Mouse (Mus musculus): ENCODE data around the gene Gm42906.

Gm42906 gene

DNA sequence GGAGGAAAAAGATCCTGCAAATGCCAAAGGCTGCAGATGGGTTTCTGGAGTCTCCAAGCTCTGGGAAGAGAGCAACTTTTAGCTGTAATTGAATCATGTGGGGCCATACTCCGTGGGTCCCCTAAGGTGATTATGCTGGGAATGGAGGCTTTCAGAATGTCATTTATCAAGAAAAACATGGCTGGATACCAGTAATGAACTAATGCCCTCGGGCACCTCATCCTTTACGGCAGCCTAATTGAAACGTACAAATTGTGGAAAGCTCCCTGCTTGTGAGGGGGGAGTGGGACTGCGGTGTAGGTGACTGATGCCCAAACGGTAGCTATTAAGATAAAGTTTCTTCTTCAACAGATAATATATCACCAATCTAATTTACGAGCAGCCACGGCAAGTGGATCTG, 278.5 kb downstream of the Gm42906 start:
- no peak for DNase-seq (ENCODE audit: low spot score in 2 of 2)

DNA sequence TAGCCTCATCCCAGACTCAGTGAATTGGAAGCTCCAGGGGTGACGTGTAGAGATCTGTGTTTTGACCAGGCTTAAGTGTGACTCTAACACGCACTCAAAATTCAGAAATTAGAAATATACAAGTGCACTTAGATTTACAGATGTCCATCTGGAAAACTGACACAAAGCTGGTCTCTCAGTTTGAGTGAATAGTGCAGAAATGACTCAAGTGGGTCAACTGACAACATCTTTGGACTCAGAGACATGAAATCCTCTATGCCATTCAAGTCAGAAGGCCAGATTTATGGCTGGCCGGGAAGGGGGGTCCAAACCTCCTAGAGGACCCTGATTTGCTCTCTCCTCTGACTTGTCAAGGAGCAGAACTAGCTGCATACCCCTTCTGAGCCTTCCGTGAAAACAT, 279.9 kb downstream of the Gm42906 start:
- no peak for DNase-seq (ENCODE audit: low spot score in 2 of 2)

DNA sequence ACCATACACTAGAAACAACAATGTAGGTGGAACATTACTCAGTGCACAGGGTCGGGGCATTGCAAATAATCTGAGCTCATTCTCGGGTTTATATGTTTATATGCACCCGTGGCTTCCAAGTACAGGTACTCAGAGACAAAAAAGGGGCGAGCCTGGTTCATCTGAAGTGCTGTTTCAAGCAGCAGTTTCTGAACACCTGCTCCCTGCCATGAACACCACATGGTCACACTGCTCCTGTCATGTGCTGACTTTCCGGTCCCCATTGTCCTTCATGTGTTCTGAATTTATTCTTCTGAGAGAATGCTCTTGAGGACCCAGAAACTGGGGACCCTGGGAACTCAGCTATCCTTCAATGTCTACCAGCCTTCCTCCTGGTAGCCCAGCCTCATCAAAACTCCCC, 282.2 kb downstream of the Gm42906 start:
- DNase-seq (ENCODE audit: low spot score in 2 of 2) = no peak

DNA sequence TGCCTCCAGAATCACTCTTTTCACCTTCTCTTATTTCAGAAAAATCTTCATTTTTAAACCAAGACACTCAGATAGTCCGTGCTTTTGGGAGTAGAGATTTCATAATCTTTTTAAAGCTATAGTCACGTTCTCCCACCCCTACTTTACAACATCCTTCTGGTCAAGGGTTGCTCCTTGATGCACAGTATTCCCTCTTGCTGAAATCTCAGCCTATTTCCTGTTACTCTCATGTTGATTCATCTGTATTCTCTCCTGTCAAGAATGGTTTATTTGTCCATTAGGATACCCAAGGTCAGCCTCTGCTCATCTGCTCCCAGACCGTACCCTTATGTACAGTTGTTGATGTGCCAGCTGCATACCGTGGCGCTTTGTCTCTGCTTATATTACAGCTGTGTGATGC, 284.0 kb downstream of the Gm42906 start:
- DNase-seq (ENCODE audit: low spot score in 2 of 2) = no peak

DNA sequence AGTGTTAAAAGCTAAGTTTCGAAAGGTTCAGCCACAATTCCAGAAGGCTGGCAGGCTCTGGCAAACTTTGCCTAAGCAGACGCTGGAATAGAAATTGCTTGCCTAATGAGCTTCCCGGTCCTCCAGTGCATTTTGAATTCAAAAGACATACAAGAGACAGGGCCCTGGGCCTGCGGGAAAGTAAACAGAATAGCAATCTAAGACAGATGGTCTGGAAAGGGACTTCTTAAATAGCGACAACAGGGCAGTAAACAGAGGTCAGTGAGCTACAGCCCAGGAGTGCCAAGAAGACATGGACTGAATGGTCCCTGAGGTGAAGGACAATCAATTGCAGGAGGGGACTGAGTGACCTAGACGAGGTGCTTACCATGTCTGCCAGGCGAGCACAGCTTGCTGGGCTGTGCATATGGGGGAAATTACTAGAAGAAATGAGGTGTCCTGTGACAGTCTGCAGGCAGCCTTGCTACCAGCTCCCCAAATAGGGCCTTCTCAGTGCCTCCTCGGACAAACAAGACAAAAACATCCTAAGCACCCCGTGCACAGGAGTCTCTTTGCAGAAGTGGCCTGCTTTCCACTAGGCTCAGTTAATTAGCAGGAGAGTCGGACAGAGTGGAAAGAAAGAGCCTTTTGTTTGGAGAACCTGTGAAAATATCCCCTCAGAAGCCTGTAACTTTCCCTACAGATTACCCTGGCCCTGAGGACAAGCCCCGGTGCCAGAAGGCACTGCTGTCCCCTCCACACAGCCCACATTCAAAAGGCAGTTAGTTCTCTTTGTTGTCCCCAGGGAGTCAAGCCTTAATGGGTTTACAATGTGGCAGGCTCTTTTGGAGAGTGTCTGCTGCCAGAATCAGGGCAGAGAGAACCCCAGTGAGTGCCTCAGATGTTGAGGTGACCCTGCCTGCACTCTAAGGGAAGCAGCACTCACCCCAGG, 285.0 kb downstream of the Gm42906 start:
- no peak for DNase-seq (ENCODE audit: low spot score in 2 of 2)

DNA sequence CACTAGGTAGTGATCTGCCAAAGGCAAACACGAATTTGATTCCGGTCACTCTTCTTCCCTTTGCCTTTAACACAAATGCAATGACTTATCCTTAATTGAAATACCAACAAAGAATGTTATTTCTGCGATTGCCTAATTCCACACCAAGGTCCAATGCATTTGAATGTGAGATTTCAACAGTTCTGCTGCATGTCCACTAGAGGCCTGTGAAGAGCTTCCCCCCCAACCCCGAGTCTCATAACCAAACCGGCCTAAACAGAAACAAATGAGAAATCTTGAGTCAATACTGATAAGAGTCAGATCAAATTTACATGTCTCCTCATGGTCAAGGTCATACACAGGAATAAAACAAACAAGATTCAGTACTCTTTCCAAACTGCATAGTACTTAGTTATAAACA, 285.7 kb downstream of the Gm42906 start:
- DNase-seq (ENCODE audit: low spot score in 2 of 2) = no peak

DNA sequence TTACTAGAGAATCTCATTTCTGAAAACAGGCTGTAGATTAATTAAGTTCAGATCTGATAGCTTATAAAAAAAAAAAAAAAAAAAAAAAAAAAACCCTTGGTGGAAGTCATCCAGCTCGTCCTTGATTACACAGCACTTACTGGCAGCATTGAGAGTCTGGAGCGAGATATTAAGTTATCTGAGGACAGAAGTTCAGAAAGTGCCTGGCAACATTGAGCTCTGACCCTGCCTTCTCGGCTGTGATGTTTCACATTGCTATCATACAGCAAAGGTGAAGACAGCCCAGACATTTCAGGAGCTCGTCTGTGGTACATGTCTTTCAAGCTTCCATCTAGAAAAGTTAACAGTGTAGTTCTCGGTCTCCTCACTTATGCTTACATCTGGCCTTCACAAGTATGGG, 290.1 kb downstream of the Gm42906 start:
- no peak for DNase-seq (ENCODE audit: low spot score in 2 of 2)

DNA sequence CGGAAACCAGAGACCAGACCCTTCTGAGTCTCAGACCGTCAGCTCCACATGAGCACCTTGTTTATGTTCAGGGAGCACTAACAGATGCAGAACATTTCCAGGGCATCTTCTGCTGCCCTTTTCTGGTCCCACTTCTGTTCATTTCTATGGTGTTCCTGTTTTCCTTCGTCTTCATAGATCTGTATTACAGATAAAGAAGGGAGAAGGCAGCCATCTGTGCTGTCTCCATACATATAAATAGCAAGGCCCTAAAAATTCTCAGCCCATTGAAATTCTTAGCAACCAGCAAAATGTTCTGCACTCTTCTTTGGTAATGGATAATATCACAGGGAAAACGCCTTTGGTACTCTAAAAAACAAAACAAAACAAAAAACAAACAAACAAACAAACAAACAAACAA, 290.7 kb downstream of the Gm42906 start:
- no peak for DNase-seq (ENCODE audit: low spot score in 2 of 2)

DNA sequence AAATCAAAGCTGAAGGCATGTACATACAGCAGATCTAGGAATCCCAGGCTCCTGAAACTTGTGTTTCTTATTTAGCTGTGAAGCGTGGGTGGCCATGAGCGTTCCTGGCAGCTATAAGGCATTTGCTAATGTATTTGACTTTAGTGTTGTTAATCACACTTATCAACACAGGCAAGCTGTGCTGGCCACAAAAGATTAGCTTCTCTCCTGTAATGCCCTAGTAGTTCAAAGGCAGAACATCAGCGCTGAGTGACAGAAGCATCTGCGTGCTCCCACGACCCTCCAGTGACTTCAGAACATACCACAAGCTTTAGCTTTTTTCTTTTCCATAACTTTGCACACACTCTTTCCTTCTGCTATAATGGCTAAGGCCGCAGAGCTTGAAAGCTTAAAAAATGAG, 292.0 kb downstream of the Gm42906 start:
- no peak for DNase-seq (ENCODE audit: low spot score in 2 of 2)

DNA sequence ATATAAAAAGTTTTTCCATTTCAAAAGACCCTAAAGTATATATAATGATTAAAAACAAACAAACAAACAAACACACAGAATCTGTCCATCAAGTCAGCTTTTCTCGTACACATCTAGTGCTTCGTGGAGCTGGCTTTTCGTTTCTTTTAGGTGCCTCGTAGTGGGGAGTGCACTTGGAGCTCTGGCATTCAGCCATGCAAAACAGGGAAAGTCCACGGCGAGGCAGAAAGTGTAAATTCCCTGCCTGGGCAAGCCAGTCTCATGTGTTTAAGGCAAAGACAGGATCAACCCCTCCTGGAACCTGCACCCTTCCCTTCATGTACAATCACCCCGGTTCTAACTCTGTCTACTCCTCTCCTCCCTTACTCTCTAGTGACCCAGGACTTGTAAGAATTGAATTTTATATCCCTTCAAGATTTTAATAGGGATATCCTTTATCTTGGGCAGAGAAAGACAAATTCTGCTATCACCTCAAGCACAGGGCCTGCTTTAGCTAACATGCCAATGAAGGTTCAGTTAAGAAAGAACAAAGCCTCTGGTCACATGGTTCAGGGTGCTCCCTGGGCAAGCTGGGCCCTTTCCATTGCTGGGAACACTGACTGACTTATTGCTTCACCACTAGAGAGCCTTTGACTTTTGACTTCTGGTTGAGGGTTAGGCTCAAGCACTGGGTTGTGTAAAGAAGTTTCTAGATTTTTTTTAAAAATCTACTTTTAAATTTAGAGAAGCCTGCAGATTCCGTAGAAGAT, 292.7 kb downstream of the Gm42906 start:
- DNase-seq (ENCODE audit: low spot score in 2 of 2) = no peak

DNA sequence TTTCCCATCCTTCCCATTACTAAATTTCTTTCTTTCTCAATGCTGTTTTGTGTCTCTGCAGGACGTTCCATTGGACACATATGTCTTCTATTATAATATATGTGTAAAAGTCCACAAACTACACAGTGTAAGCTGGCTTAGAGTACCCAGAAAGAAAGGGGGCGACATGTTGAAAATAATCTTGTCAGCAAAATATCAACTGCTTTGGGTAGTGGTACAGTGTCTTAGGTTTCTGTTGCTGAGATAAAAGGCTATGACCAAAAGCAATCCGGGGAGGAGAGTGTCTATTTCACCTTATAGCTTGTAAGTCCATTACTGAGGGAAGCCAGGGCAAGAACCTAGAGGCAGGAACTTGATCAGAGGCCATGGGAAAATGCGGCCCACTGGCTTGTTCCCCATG, 293.8 kb downstream of the Gm42906 start:
- DNase-seq (ENCODE audit: low spot score in 2 of 2) = no peak

DNA sequence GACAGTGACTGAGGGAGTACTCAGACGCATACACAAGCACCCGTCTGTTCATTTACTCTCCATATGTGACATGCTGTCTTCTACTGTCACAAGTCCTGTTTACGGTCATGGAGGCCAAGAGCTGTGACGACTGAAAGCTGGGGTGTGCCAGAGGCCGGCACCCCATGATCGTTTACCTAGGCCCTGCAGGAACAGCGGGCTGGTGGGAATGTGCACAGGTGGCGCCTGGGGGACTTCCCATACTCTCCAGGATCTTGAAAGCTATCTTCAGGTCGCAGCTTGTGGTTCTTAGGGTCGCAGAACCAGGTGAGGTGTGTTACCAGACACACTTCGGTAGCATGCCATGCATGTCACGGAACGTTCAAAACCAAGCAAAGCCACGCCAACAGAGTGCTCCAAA, 294.2 kb downstream of the Gm42906 start:
- no peak for DNase-seq (ENCODE audit: low spot score in 2 of 2)

DNA sequence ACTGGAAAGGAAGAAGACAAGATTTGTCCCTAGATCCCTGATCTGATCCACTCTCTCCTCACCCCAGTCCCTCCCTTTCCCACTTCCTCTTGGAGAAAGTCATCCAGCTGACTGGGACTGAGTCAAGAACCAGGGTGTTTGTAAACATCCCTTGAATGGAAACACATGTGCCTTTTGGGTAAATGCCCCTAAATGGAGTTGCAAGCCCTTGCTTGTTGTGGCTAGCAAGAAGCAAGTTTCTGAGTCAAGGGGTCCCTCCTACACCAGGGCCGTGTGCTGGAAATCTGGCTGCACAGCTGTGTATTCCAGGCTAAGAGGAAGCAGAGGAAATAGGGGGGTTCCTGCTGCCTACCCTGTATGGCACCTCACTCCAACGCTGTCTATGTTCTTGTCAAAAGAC, 298.2 kb downstream of the Gm42906 start:
- no peak for DNase-seq (ENCODE audit: low spot score in 2 of 2)

DNA sequence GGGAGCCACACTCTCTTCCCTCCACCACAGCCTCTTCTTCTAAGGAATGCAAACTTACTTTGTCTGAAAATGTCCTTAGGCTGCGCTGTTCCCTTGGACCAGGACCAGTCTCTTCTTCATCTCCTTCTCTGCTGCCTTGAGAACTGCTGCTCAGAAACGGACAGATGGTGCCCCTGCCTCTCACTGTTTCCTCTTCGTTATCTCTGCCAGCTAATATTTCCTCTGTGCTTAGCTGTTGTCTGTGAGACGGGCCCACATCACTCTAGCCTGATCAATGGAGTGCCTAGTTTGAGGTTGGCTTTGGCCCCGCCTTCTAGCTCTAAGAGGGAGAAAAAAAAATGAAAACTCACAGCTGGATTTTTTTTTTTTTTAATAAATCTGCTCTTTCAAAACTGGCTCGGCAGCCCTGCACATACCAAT, 300.7 kb downstream of the Gm42906 start:
- DNase-seq (ENCODE audit: low spot score in 2 of 2) = no peak

DNA sequence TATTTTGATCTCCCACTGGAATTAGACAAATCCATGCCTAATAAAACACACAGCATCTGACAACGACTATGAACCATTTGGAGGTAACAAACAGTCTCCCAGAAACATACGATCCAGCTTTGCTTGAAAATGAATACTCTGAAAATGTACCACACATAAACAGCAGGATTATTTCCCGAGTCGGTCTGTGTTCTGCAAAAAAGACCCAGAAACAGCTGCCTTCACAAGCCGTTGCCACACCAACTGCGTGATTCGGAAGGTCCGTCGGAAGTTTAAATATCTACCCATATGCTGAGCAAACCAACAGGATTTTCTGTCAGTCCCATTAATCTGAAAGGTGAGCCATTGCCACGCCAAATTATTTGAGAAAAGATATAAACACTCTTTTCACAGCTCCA, 301.4 kb downstream of the Gm42906 start:
- DNase-seq (ENCODE audit: low spot score in 2 of 2) = no peak

DNA sequence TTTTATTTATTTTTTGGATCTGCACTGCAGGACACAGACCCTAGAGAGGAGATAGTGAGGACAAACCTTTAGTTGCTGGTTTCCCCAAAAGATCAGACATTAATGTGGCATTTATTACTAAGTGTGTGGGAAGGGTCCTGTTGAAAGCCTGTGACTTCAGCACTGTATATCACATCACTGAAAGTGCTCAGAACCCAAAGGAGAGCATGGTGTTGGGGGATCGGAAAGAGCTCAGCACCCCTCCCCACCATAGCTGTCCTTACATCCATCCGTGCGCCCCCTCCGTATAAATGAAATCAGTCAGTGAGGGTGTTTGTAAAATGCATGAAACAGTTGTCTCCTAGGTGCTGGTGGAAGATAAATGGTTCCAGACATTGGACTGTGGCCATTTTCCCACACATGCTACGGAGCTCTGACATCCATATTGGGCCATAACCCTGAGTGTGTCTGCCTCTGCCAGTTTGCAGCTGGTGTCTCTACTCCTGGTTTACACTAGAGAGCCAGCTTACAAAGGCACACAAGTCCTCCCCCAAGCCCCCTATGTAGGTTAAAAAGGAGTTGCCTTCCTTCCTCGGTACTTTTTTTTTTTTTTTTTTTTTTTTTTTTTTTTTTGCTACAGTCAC, 301.9 kb downstream of the Gm42906 start:
- no peak for DNase-seq (ENCODE audit: low spot score in 2 of 2)

DNA sequence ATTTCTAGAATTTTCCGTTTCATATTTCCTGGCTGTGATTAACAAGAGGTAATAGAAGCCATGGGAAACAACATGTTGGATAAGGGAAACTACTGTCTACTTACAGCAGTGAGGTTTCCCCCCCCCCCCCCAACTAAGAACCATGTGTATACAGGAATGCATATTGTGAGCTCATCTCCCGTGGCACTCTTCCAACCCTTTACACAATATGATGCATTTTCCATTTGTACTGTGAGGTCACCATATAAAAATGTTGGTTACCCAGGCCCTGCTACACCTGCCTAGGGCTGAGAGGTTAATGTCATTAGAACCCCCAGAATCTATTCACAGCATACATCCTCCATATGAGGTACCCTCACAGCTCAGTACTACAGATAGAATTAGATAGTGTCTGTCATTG, 310.1 kb downstream of the Gm42906 start:
- DNase-seq (ENCODE audit: low spot score in 2 of 2) = no peak

DNA sequence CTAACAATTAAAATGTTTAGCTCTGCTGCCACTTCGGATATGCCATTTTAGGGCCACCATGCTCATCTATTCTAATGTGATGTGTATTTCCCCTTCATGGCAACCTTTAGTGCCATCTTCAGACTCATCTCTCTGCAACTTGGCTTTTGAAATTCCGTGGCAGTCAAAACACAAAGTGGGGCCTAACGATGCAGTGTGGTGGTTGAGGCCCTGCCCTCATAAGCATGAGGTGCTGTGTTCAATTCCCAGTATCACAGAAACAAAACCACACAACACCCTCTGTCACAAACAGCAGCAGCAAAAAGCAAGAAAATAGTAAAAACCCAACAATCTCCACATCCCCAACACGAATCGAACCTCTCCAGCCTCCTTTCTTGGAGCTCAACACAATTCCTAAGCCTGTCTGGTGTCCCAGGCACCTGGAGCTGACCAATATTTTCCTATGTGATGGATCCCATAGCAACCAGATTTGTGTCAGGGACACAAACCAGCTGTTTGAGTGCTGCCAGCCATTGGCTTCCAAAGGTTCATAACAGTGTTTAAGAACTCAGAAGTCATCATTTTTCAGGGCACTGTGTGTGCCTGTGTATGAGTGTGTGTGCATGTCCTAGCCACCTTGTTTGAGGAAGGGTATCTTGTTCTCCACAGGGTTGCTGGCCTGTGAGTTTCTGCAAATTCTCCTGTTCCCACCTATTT, 311.6 kb downstream of the Gm42906 start:
- DNase-seq (ENCODE audit: low spot score in 2 of 2) = no peak

DNA sequence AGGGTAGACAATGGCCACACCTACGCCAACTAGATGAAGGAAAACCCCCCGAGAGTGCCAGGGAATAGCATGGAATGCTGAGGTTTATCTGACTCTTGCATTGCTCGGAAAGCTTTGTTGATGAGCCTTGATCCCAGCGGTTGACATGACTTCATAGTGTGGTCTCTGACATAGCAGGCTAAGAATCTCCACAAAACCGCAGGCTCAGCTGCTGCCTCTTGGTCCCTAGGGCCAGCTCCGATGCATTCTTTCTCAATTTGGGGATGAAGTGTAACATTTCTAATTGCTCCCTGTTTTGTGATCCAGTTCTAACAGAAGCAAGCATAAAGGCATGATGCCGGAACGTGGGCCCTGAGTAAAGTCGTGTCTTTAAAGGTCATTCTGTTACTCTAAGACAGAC, 315.2 kb downstream of the Gm42906 start:
- no peak for DNase-seq (ENCODE audit: low spot score in 2 of 2)

DNA sequence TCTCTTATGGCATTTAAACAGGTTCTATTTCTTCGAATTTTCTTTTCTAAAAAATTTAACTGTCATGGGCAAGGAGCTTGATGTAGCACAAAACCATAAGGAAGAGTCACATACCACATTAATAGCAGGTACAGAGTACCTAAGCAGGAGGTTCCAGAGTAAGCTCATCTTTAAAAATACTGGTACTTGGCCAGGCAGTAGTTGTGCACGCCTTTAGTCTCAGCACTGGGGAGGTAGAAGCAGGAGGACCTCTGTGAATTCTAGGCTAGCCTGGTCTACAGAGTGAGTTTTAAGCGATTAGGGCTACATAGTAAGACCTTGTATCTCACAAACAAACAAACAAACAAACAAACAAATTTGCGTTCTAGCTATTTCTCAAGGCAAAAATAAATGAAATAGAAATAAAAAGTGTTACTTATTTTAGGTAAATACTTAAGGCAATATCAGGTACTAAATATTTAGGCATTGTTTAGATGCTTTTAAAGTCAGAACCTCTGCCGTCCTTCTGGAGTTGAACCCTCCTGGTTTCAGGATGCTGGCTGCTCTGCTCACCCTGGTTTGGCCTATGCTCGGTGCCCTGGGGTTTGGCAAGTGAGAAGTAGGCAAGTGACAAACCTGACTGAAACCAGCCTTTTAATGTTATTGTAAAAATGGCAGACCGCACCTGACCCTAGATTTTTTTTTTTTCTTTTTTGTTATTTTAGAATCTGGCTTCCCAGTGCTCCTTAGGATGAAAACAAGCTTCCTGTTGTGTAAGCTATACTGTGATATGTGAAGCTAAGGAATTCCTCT, 316.7 kb downstream of the Gm42906 start:
- no peak for DNase-seq (ENCODE audit: low spot score in 2 of 2)

DNA sequence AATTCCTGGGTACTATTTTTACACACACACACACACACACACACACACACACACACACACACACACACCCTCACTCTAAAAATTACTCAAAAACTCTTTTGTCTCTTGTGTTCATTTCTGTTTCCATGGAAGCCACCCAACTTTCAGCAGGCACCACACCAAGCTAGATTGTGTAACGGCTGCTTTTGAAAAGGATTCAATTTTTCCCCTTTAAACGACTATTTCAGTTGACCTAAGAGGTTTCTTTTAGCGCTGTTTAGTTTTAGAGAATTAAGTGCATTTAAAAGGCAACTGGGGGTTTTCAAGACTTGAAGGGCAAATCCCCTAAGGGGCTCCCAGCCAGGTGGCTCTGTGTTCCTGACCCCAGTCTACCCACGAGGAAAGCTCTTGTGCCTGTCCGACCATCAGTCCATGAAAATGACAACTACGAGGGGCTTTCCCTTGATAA, 317.5 kb downstream of the Gm42906 start:
- peak in 1 of 2 experiments; percentile 27 for DNase-seq (ENCODE audit: low spot score in 2 of 2)

All from frontal cortex, postnatal 14 days (tissue).